Mouse (Mus musculus) spleen, postnatal 36 days (tissue): ENCODE measurements around the gene Nav2.

Experiments
- DNase-seq, 2 experiments: peaks; one replicate each; pipeline ENCODE4 v3.0.0; 2022; ENCODE audit warnings: low spot score in 2 of 2, mixed read lengths in 1 of 2

The Nav2 gene

DNA sequence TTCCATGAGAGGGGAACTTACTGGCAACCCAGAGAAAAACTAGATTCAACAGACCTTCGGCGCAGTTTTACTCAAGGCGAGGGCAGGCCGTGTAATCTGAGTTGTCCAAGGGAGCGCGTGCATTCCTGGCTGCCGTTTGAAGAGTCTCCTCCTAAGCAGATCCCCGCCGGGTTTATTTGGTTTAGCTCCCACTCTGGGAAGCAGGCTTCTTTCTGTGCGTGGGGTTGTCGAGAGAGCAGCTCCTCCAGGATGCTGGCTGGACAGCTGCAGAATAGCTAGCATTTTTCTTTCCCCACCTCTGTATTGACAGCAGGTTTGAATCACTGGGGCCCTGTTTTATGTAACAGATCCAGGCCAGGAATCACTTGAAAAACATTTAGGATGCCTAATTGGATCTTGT lies 529.4 kb downstream of the Nav2 start:
- DNase-seq, result no peak

DNA sequence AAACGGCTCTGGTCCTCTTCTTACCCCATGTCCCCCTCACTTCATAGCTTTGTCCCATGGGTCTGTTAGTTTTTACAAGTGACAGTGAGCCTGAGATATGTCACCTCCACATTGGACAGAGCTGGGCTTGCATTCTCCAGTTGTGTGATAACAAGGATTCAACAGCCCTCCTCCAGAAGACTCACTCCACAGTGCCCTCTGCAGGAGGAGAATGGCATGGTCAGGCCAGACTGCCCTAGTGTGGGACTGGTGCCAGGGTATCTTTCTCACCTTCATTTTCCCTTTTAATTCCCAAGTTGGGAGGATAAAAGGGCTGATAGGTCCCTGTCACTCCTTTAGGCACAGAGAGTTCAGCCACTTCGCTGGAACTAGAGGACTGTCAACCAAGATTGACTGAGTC lies 530.6 kb downstream of the Nav2 start:
- DNase-seq, result no peak

DNA sequence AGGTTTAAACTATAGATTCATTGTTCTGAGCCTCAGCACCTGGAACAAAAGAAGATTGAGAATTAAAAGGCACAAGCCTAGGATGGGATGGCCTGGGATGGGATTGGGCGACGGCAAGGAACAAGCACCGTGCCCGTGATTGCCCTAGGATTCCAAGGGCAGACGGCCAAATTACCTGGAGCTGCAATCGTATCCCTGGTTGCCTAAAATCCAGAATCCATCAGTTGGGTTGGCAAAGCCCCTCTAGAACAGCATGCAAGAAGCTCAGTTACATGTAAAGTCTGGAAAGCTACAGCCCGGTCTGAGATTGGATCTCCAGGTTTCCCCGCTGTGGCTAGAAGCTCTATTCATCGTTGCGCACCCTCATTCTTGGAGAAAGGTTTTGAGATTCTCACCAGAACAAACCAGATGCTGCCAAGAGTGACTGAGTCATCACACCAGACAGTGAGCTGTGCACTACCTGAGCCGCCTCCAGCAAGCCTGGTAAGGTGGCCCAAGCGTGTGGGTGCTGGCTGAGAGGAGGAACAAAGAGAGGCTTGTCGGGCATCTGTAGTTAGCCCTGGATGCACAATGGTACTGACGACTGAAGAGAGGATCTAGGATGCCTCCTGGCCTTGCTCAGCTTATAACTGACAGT lies 531.9 kb downstream of the Nav2 start:
- DNase-seq, result no peak

DNA sequence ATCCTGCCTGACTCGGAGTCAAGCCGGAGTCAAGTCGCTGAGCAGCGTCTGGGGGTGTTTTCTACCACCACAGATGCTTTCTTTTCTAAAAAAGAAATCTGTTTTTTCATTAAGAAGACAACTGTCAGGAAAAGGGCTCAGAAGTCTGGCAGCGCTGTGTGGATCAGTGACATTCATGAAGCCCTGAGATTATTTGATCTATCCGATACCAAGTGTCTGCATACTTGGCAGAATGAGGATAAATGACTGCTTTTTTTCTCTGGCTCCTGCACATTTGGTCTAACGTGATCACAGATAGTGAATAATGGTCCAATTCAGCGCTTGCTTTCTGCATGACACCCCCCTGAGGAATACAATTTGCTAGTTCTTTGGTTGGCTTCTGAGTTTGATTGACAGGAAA lies 533.7 kb downstream of the Nav2 start:
- no peak for DNase-seq

DNA sequence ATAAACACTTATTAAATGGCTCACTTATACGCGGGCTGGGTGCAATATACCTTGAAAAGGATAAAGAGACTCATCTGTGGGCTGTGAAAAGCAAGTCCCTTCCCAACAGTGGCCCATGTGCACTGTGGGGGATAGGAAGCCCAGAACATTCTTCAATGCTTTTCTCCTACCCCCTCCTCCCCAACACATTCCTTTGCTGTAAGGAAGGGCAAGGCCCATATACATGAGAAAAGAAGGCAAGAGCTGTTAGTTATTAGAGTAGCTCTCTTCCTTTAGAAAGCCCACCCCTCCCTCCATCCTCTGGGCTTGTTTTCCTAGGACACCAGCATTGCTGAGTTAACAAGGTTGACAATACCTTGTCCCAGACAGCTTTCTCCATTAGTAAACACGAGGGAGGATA lies 540.1 kb downstream of the Nav2 start:
- no peak for DNase-seq

DNA sequence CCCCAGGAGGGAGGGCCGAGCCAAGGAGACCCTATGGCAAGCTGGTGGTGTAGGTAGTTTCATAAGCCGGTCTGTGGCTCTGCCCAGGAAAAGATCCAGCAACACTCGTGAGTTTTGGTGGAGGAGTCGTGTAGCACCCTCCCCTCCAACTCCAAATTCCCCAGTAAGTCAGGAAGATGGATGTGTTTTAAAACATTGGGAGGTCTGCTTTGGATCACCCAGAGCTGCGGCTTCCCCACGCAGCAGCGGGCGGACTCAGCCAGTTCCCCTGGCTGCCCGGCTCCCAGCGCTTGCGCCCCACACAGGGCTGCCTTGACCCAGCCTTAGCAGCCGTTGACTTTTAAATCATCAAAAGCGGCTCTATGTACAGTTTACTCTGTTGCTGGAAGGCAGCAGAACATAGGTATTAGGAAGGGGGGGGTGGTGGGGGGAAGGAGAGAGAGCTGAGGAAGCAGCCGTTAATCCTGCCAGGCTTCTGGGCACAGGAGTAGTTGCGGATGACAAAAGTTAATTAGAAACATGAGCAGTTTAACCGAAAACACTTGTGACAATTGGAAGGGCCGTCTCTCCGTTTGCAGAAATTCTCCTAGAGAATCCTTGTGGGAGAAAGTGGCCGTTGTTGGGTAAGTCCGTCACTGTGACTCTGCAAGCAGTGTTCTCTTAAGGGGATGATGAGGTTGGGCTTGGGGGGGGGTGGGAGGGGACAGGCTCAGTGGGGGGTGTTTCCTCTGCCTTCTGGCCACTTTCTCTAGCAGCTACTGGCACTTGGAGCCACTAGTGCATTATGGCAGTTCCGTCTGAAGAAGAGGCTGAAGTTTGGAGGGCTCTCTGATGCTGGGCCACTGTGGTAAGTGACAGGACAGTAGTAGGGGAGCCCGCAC lies 542.0 kb downstream of the Nav2 start:
- no peak for DNase-seq

DNA sequence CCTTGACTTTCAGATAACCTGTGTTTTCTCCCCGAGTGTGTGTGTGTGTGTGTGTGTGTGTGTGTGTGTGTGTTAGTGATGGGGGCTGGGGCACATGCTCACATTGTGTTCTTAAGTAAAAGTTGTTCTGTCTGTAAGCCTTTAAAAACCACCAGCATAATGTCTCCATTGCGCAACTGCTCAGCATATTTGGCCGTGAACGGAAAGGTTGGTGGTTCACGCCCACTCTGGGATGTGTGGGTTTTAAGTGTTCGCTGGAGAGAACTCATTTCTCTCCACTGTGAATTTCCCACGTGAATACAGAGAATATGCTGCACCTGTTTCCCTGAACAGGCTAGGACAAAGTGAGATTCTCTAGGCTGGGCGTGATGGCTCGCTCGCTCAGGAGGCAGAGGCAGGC lies 542.7 kb downstream of the Nav2 start:
- DNase-seq, result no peak

DNA sequence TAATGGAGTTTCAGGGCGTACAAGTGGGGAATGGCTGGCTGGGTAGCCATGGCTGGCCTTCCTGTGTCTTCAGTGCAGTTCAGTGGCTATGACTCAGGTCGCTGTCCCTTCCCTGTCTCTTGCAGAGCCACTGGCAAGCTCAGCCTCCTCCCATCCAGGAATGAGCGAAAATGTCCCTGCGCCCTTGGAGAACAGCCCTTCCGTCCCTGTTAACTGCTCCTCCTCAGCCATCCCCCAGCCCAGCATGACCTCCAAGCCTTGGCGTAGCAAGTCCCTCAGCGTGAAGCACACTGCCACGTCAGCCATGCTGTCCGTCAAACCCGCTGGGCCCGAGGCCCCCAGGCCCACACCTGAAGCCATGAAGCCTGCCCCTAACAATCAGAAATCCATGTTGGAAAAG lies 543.8 kb downstream of the Nav2 start:
- DNase-seq, result no peak

DNA sequence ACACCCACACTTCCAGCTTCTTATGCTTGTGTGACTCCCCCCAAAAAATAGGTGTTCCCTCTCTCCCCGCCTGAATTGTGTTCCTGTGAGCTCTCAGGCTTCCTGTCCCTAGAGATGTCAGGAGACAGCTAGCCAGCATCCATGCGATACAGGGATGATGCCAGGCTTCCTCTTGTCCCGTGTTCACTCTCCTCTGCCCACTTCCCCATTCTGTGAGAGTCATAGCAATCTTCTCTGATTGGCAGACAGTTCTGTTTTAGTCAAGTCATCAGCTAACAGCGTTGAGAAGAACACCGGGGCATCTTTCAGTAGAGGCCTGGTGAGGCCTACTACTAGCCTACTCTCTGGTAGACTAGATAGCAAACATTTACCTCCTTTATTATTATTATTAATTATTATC lies 546.1 kb downstream of the Nav2 start:
- DNase-seq, result no peak

DNA sequence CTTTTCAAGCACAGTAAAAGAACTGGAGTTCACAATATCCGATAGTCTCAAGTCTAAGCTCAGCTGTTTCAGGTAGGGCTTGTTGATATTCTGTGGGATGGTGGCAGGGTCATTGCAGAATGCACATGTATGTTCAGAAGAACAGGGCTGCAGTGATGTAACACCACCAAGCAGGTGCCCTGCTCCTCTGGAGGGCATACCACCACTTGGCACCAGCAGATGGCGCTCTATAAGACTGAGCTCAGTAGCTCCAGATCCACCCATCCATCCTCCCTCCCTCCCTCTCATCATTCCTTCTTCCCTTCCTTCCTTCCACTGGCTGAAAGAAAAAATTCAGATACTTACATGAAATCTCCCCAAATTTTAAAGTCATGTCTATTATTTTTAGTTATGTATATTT lies 547.6 kb downstream of the Nav2 start:
- peak; percentile 13 to 14 for DNase-seq

DNA sequence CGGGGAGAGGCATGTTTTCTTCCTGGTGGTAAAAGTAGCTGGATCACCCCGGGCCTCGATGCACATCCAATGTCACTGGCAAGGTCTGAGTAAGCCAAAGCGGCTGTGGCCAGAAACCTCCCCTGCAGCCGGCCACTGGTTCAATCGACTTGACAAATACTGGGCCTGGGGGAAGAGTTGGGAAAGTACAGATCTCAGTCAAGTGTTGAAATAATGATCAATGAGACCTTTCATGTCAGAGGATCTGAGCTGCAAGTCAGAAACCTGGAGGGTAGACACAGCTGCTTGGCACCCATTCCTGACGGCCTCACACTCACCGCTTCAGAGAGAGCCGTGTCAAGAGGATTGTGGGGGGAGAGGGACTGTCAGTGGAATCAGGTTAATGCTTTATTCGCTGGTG lies 548.9 kb downstream of the Nav2 start:
- DNase-seq, result no peak

DNA sequence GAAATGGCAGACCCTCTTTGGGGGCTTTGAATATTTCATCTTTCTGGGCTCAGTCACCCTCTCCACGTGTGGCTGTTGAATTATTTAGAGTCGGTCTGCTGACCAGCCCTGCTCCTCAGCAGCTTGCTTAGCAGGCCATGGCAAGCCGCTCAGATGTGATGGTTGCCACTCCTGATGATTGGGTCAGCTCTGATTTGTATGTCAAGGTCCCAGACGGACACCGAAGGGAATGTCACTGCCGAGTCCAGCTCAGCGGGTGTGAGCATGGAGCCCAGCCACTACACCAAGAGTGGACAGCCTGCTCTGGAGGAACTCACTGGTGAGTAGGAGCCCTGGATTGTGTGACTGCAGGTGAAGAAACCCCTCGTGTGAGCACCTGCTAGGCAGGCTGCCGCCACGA lies 549.4 kb downstream of the Nav2 start:
- no peak for DNase-seq

DNA sequence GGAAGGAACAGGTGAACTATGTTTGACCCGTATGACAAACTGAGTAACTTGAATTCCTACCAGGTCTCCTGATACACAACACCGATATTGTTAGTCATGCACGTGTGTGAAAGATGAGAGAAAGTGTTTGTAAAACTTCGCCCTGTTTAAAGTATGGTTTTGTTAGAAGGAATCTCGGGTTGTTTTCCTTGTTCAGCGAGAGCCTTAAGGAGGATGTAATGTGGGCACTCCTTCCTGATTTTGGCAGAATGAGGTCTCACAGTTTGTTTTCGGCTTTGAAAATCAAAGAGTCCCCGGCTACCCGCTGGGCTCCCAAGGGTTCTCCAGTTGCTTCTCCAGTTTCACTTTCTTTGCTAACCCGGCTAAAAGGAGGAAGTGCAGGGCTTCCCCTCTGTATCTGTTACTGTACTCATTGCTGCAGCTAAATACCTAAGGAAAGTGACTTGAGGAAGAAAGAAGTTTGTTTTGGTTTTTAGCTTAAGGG lies 553.9 kb downstream of the Nav2 start:
- DNase-seq, result peak; percentile 61 to 68

DNA sequence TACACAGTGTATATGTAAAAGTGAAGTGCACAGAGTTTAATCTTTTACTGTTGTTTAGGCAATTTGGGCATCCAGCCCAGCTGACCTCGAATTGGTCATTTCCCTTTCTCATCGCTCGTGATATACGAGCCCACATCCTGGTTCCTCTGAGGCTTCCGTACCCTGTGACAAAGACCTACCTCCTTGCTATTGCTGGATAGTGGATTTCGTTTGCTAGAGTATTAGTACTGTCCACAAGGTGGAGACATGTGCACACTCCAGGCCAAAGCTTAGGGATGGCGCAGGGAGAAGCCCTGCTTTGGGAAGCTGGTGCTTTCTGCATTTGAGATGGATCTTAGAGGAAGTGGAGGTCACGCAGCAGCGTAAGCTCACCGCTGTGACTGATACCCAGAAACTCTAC lies 559.3 kb downstream of the Nav2 start:
- DNase-seq, result peak; percentile 14 to 19

DNA sequence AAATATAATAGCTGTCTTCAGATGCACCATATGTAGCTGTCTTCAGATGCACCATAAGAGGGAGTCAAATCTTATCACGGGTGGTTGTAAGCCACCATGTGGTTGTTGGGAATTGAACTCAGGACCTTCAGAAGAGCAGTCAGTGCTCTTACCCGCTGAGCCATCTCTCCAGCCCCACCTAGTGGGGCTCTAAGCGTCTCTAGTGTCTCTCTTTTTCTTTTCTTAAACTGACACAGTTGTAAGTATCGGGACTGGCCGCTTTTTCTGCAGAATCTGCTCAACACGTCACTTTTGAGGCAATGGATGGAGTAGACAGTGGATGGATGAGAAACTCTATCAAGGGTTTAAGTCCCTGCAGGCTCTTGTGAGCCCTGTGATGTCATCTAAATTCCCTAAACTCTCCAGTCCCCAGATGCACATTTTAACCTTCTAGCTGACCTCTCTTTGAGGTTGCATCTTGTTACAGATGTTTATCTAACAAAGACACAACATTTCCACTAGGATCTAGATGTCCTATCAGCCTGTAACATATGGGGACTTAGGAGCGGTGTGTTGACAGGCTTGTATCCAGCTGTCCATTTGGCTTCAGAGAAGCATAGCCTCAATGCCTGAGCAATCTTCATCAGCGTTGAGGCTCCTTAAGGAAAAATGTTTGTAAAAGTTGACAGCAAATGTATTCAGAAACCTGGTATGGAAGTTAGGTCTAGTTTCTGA lies 560.1 kb downstream of the Nav2 start:
- no peak for DNase-seq

DNA sequence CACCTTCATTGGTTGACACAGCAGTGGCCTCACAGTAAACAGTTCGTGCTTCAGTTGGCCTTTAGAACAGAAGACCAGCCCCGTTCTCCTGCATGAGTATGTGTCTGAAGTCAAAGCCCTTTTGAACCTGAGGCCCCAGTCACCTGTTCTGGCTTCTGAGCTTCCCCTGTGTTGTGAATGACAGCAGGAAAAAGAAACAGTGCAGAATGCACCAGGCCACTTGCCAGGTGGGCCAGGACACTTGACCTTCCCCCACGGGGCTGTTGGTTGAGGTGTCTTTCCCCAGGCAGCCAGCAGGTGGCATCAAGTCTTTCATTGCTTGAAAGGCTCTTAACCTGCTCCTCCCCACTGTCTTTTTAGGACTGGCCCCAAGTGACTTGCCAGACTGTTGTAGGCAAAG lies 562.8 kb downstream of the Nav2 start:
- peak; percentile 10 to 27 for DNase-seq

DNA sequence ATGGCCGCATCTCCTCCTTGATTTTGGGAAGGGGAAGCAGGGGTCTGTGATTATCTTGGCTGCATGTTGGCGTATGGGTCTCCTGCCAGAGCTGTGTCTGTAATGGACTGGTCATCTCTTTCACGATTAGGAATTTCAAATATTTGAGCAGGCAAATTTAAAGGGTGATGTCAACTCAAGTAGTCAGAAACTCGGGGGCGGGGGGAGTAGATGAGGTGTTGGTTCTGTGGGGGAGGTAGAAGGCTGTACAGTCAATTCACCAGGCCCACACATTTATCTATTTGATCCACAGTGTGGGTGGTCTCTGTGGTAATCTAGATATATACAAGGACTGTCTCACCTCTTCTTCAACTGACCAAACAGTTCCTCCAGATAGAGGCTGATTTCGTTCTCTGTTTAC lies 566.8 kb downstream of the Nav2 start:
- no peak for DNase-seq

DNA sequence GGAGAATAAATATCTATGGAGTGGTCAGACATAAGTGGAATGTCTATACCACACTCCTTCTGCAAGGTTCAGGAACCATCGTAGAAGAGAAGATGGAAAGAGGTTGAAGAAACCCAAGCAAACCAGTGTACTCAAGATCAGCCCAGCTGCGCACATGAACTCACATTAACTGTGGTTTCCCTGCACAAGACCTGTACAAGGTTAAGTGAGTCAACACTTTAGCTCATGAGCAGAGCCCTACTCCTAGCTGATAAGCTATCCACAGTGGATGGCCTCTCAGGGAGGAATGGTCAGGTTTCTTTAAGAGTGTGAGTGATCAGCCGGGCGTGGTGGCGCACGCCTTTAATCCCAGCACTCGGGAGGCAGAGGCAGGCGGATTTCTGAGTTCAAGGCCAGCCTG lies 567.6 kb downstream of the Nav2 start:
- no peak for DNase-seq

DNA sequence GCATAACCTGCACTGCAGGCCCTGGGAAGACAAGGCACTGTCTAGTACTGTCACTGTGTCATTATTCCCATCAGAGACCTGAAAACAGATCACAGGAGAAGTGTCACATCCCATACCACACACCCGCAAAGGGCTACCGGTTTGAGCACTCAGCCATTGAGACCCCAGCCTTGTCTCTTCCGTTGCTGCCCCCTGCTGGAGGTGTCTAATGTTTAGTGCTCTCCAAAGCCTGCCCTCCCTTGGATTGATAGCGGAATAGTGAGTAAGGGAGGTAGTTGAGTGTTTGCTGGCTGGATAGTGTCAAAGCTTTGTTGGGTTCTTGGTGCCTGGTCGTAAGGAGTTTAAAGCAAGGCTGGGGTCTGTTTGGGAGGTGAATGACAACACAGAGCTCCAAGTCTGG lies 568.1 kb downstream of the Nav2 start:
- DNase-seq, result no peak

DNA sequence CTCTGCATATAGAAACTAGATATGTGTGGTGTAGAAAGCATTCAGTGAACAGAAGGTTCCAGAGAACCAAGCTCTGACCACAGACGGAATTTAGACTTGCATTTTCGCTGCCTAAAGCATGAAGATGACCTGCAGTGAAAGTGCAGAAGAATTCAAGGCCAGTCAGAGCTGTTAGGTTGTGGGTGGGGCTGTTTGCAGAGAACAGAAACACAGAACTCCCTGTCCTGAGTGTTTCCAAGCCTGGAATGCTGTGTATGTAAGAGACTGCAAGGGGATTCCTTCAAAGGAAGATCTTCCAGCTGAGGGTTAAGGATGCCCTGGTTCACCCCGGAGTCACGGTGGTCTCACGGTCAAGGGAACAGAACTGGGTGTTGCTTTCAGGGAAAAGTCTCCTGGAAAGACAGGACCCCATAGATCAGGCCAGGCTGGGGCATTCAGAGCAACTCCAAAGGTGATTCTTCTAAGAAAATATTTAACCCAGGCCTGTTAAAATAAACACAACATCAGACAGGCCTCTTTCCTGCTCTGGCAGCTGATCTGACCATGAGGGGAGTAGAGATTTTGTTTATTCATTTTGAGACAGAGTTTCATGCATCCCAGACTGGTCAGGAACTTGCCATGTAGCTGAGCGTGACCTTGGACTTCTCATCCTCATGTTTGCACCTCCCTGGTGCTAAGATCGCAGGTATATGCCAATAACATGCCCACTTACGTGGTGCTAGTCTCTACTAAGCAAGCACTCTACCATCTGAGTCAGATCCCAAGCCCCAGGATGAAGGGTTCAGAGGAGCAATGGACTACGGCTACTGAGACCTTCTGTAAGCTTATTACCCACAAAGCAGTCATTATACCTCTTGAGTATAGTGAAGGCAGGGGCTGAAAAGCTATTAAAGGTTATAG lies 568.8 kb downstream of the Nav2 start:
- DNase-seq, result no peak

DNA sequence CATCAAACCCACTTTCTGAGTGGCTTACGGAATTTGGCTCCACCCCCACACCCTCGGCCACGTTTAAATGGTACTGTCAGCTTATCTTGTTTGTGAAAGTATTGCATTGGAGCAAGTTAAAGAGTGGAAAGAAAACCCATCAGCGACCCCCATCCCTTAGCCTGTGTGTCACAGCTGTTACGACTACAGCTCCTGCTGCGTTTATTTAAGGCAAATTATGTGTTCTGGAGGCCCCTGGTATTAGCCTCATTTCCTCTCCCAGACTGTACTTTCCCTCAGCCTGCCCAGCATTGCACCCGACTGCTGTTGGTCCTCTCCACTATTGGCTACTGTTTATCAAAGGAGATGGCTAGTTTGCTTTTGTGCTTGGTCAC lies 569.4 kb downstream of the Nav2 start:
- no peak for DNase-seq

DNA sequence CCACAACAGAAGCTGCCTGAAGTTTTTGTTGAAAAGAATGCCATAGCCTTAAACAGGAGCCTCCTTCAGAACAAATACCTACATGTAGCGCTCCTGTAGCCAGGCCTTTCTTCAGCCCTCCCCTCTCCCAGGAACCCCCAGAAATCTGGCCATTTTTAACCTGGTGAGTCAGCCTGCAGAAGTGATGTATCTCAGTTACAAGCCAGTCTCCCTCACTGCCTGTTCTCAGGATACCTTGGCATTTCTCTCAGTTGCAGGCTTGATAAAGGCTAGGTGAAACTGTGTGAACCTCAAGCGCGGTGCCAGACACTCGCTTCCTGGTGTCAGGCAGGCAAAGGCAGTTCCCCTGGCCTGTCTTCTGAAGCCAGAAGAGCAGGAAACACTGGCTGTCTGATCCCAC lies 570.4 kb downstream of the Nav2 start:
- DNase-seq, result no peak
